Mouse (Mus musculus) kidney, adult 11 months (tissue): Measurements from ENCODE around the gene Tmprss15.

Source experiments
- DNase-seq: peaks from one replicate; pipeline ENCODE4 v3.0.0; 2022

Gene Tmprss15

GRCm38 (mm10) chr16:79090997-79091396, at the start of gene Tmprss15:
Tmprss15 (minus strand) TSS chr16:79091097.
- no peak for DNase-seq

- DNase-seq = no peak
These were observed 24.0 kb upstream of the Tmprss15 start for GRCm38 (mm10) chr16:79114879-79115278.

GRCm38 (mm10) chr16:79109516-79109915, 18.6 kb upstream of the Tmprss15 start:
- DNase-seq = no peak

GRCm38 (mm10) chr16:79108969-79109368, 18.1 kb upstream of the Tmprss15 start:
- DNase-seq = no peak

GRCm38 (mm10) chr16:79100325-79100724, 9.4 kb upstream of the Tmprss15 start:
- no peak for DNase-seq

GRCm38 (mm10) chr16:79098321-79098720, 7.4 kb upstream of the Tmprss15 start:
- DNase-seq = no peak

- DNase-seq = no peak
These were observed 4.3 kb downstream of the Tmprss15 start for GRCm38 (mm10) chr16:79086550-79086949.

- no peak for DNase-seq
These were observed 27.0 kb downstream of the Tmprss15 start for GRCm38 (mm10) chr16:79063848-79064247.

- no peak for DNase-seq
These were observed 31.9 kb downstream of the Tmprss15 start for GRCm38 (mm10) chr16:79058775-79059558.

- DNase-seq = no peak
These were observed 58.3 kb downstream of the Tmprss15 start for GRCm38 (mm10) chr16:79032593-79032992.

- no peak for DNase-seq
These were observed 88.1 kb downstream of the Tmprss15 start for GRCm38 (mm10) chr16:79002812-79003211.

GRCm38 (mm10) chr16:79001679-79002078, 89.2 kb downstream of the Tmprss15 start:
- DNase-seq = no peak

GRCm38 (mm10) chr16:78976384-78976783, 114.5 kb downstream of the Tmprss15 start:
- no peak for DNase-seq

- DNase-seq = no peak
These were observed 116.8 kb downstream of the Tmprss15 start for GRCm38 (mm10) chr16:78974099-78974498.

GRCm38 (mm10) chr16:78969091-78969731, 121.7 kb downstream of the Tmprss15 start:
- DNase-seq = no peak

GRCm38 (mm10) chr16:78957434-78957833, 133.5 kb downstream of the Tmprss15 start:
- no peak for DNase-seq

GRCm38 (mm10) chr16:78950359-78950758, 140.5 kb downstream of the Tmprss15 start:
- no peak for DNase-seq

- no peak for DNase-seq
These were observed 153.1 kb downstream of the Tmprss15 start for GRCm38 (mm10) chr16:78937755-78938154.

GRCm38 (mm10) chr16:78934298-78934697, 156.6 kb downstream of the Tmprss15 start:
- DNase-seq = no peak

- no peak for DNase-seq
These were observed 159.4 kb downstream of the Tmprss15 start for GRCm38 (mm10) chr16:78931287-78932025.

GRCm38 (mm10) chr16:78930382-78931286, 160.3 kb downstream of the Tmprss15 start, which contains the start of gene Chodl:
Chodl (plus strand) TSS chr16:78930948.
- no peak for DNase-seq

GRCm38 (mm10) chr16:78922644-78923043, 168.3 kb downstream of the Tmprss15 start:
- no peak for DNase-seq
